In genomic region chr2:150662007-150662406, GRCm38 (mm10) we compare ENCODE assay signal across 26 mouse cellular contexts. TPM values are rescaled to one million over a fixed set of nuclear protein-coding genes. Genes with fewer than 3 reads are reported as not detected.
A peak's percentile ranks its signal among the peaks of the same experiment; 100 is the strongest.
DNase-seq lines count a peak whose midpoint lies in the region; ATAC-seq and TF ChIP-seq lines count a peak whose summit lies in the region.
"Had no signal": no experiment of that assay in that cellular context is flagged by ENCODE, and none has a peak within 500 bp of the region (broad histone marks: within the 10 kb centered on the region; RNA-seq: fewer than 3 reads in every experiment).

No protein-coding gene starts in this region.

- ATAC-seq in heart, embryonic 12.5 days (ENCODE audit: insufficient number of reproducible peaks, low FRiP score): no peak
- ATAC-seq in midbrain, postnatal 0 days (ENCODE audit: low FRiP score): no peak
- ATAC-seq in midbrain, embryonic 16.5 days: no peak
- ATAC-seq: forebrain, embryonic 14.5 days had no signal

- no peak for TF ChIP-seq EP300 in heart, adult 2 months (IDR thresholded peaks at IDR 0.05; ENCODE audit: insufficient read depth, low read depth, low read length)

- H3K27me3 ChIP-seq in heart, adult 2 months (ENCODE audit: control insufficient read depth, insufficient read depth, low read length): no peaks in the 10 kb centered on the region
- H3K27me3 ChIP-seq in heart, embryonic 12.5 days (replicated peaks): 0 out of 2 replicates have a peak, but pooled peaks cover 3% of the 10 kb centered on the region
- H3K27me3 ChIP-seq in midbrain, postnatal 0 days (ENCODE audit: insufficient read depth, low read length): no peaks in the 10 kb centered on the region
- H3K27me3 ChIP-seq in midbrain, embryonic 16.5 days (ENCODE audit: control insufficient read depth, insufficient read depth, low read depth, low read length): no peaks in the 10 kb centered on the region
- H3K27me3 ChIP-seq: embryonic facial prominence, embryonic 15.5 days had no signal

- TF ChIP-seq CTCF in heart, adult 2 months (IDR thresholded peaks at IDR 0.05): no peak
- no peak for TF ChIP-seq CTCF in layer of hippocampus, adult 2 months (conservative IDR thresholded peaks at IDR 0.05)
- no peak for TF ChIP-seq CTCF in midbrain, postnatal 0 days (IDR thresholded peaks at IDR 0.05)
- TF ChIP-seq CTCF in olfactory bulb, adult 2 months (IDR thresholded peaks at IDR 0.05; ENCODE audit: insufficient read depth, low read depth, low read length): no peak

- WGBS in heart, adult 2 months: 50% methylated on average over 2 of the region's 2 CpGs
- WGBS in heart, embryonic 12.5 days: 70% methylated on average over 2 of the region's 2 CpGs
- 59% methylated on average over 2 of the region's 2 CpGs for WGBS in midbrain, postnatal 0 days
- whole genome bisulfite sequencing in midbrain, embryonic 16.5 days: 78% methylated on average over 2 of the region's 2 CpGs
- 77% methylated on average over 2 of the region's 2 CpGs for WGBS in olfactory bulb, adult 2 months

- H3K9me3 ChIP-seq in heart, embryonic 12.5 days (replicated peaks): 0 out of 2 replicates have a peak, but pooled peaks cover 2% of the 10 kb centered on the region
- H3K9me3 ChIP-seq in midbrain, postnatal 0 days (ENCODE audit: low read length): no peaks in the 10 kb centered on the region
- H3K9me3 ChIP-seq in midbrain, embryonic 16.5 days (replicated peaks; ENCODE audit: control insufficient read depth, low read length, poor library complexity, severe bottlenecking): no peaks in the 10 kb centered on the region
- H3K9me3 ChIP-seq: embryonic facial prominence, embryonic 15.5 days; forebrain, embryonic 10.5 days; hindbrain, embryonic 10.5 days; hindbrain, embryonic 15.5 days had no signal

- TF ChIP-seq POLR2A in heart, adult 2 months (IDR thresholded peaks at IDR 0.05; ENCODE audit: insufficient read depth, low read depth, low read length): no peak
- TF ChIP-seq POLR2A in olfactory bulb, adult 2 months (IDR thresholded peaks at IDR 0.05; ENCODE audit: insufficient read depth, low read depth, low read length): no peak

- peaks cover 42% of the 10 kb centered on the region; the same call in 1 of the 2 replicates for H3K36me3 ChIP-seq in heart, adult 2 months (ENCODE audit: control insufficient read depth, insufficient read depth, low read length)
- H3K36me3 ChIP-seq in heart, embryonic 12.5 days: peaks cover 4% of the 10 kb centered on the region; the same call in 1 of the 2 replicates
- peaks cover 4% of the 10 kb centered on the region; the same call in 1 of the 2 replicates for H3K36me3 ChIP-seq in midbrain, postnatal 0 days (ENCODE audit: insufficient read depth, low read length)
- no peaks in the 10 kb centered on the region for H3K36me3 ChIP-seq in midbrain, embryonic 16.5 days (ENCODE audit: control insufficient read depth, insufficient read depth, low read length)
- H3K36me3 ChIP-seq: embryonic facial prominence, embryonic 15.5 days; forebrain, embryonic 10.5 days; hindbrain, embryonic 15.5 days had no signal

- no peaks in the 10 kb centered on the region; the same call in 1 of the 2 replicates for H3K79me2 ChIP-seq in heart, adult 2 months (replicated peaks; ENCODE audit: control insufficient read depth, insufficient read depth, low read length)

- H3K4me2 ChIP-seq in heart, embryonic 12.5 days: no peak overlapping the region
- no peak overlapping the region for H3K4me2 ChIP-seq in midbrain, postnatal 0 days (ENCODE audit: low read depth, low read length, poor library complexity, severe bottlenecking)
- H3K4me2 ChIP-seq in midbrain, embryonic 16.5 days (ENCODE audit: low read length): no peak overlapping the region
- H3K4me2 ChIP-seq: embryonic facial prominence, embryonic 15.5 days; heart, embryonic 11.5 days; hindbrain, embryonic 15.5 days had no signal

- intact Hi-C loops in heart, adult 2 months (cut with DNase I): loop anchor here (5.0 kb wide), 1 partner anchor 125 kb away; the partner anchor contains the start of gene Pygb

- H3K27ac ChIP-seq in heart, adult 2 months: peak overlapping the region; percentile 84
- no peak overlapping the region for H3K27ac ChIP-seq in heart, embryonic 12.5 days (ENCODE audit: poor library complexity, severe bottlenecking)
- peak overlapping the region; percentile 78 for H3K27ac ChIP-seq in layer of hippocampus, adult 2 months
- H3K27ac ChIP-seq in midbrain, postnatal 0 days (ENCODE audit: low read depth, low read length): 0 out of 2 replicates have a peak overlapping the region, but pooled peaks have one; percentile 28
- H3K27ac ChIP-seq in midbrain, embryonic 16.5 days (ENCODE audit: low read length): no peak overlapping the region
- peak overlapping the region; percentile 24; the same call in 1 of the 2 replicates for H3K27ac ChIP-seq in olfactory bulb, adult 2 months (ENCODE audit: insufficient read depth, low read depth, low read length)
- H3K27ac ChIP-seq: embryonic facial prominence, embryonic 15.5 days; forebrain, embryonic 10.5 days; hindbrain, embryonic 10.5 days had no signal

- no peak overlapping the region for H3K4me3 ChIP-seq in heart, adult 2 months
- no peak overlapping the region for H3K4me3 ChIP-seq in heart, embryonic 12.5 days
- H3K4me3 ChIP-seq in layer of hippocampus, adult 2 months: no peak overlapping the region
- no peak overlapping the region for H3K4me3 ChIP-seq in midbrain, postnatal 0 days (ENCODE audit: low read depth, low read length)
- H3K4me3 ChIP-seq in midbrain, embryonic 16.5 days (ENCODE audit: low read depth, low read length): no peak overlapping the region
- H3K4me3 ChIP-seq in olfactory bulb, adult 2 months (ENCODE audit: insufficient read depth, low read depth, low read length): no peak overlapping the region
- H3K4me3 ChIP-seq: embryonic facial prominence, embryonic 15.5 days; erythroblast, embryonic 14.5 days; forebrain, embryonic 10.5 days; hindbrain, embryonic 10.5 days; hindbrain, embryonic 15.5 days had no signal

- no peak for DNase-seq in heart, adult 2 months
- no peak for DNase-seq in layer of hippocampus, adult 2 months (ENCODE audit: low spot score in 2 of 2)
- no peak for DNase-seq in layer of hippocampus, adult 9-10 months (ENCODE audit: low spot score)
- DNase-seq in midbrain, postnatal 0 days (ENCODE audit: low spot score): no peak
- no peak for DNase-seq in thymus, adult 18-20 months
- DNase-seq: adrenal gland, adult 2 months; adrenal gland, postnatal 25 days; cerebellum, adult 11 months; cerebellum, adult 8-10 months; cerebellum, postnatal 14 days; embryo, embryonic 11 days; gastrocnemius, postnatal 25 days had no signal

- no peak overlapping the region for H3K9ac ChIP-seq in heart, adult 2 months (ENCODE audit: low read depth, low read length)
- H3K9ac ChIP-seq in heart, embryonic 12.5 days: no peak overlapping the region
- H3K9ac ChIP-seq in midbrain, postnatal 0 days (replicated peaks; ENCODE audit: low read length, poor library complexity, severe bottlenecking): no peak overlapping the region
- H3K9ac ChIP-seq in midbrain, embryonic 16.5 days (ENCODE audit: low read depth, low read length): no peak overlapping the region
- H3K9ac ChIP-seq: embryonic facial prominence, embryonic 15.5 days; hindbrain, embryonic 15.5 days had no signal

- peaks cover 16% of the 10 kb centered on the region for H3K4me1 ChIP-seq in heart, adult 2 months (ENCODE audit: control insufficient read depth, insufficient read depth, low read length)
- peaks cover 31% of the 10 kb centered on the region for H3K4me1 ChIP-seq in heart, embryonic 12.5 days (replicated peaks)
- H3K4me1 ChIP-seq in midbrain, postnatal 0 days (ENCODE audit: insufficient read depth, low read length): no peaks in the 10 kb centered on the region
- H3K4me1 ChIP-seq in midbrain, embryonic 16.5 days (ENCODE audit: control insufficient read depth, insufficient read depth, low read length): peaks cover 5% of the 10 kb centered on the region
- peaks cover 11% of the 10 kb centered on the region for H3K4me1 ChIP-seq in olfactory bulb, adult 2 months (ENCODE audit: control insufficient read depth, insufficient read depth, low read length)

RNA-seq across cellular contexts. Expression of gene Acss1, which starts 6.3 kb away (rescaled TPM):
- total RNA-seq in heart, adult 2 months (2021): 100 to 1,000 TPM; 256 to 332 TPM
- polyA plus RNA-seq in heart, adult 2 months (2012; rRNA removed): 301 and 494 TPM in 2 replicates
- polyA plus RNA-seq in heart, embryonic 12.5 days (2016; fragmentation: Nextera tagmentation; extraction: Ambion mirVana): 11.1 and 12.7 TPM in 2 replicates
- total RNA-seq in layer of hippocampus, adult 2 months (2021): 10 to 100 TPM; 26.4 to 26.8 TPM
- 22.7 and 26.1 TPM in 2 replicates for total RNA-seq in midbrain, postnatal 0 days (2014; rRNA removed)
- polyA plus RNA-seq in midbrain, postnatal 0 days (2015; fragmentation: Nextera tagmentation; extraction: Ambion mirVana): 14.5 and 16.4 TPM in 2 replicates
- polyA plus RNA-seq in midbrain, embryonic 16.5 days (2015; fragmentation: Nextera tagmentation; extraction: Ambion mirVana): 15.6 and 20.5 TPM in 2 replicates
- not detected in 2 replicates for polyA plus RNA-seq in olfactory bulb, adult 2 months (2012; ENCODE audit: insufficient read depth, insufficient read length, low replicate concordance, missing spikeins)

RNA-seq across cellular contexts. Expression of gene Vsx1, which starts 27.2 kb away (rescaled TPM):
- total RNA-seq in heart, adult 2 months (2021): under 1 TPM; 0.10 to 0.14 TPM
- not detected in 2 replicates for polyA plus RNA-seq in heart, adult 2 months (2012; rRNA removed)
- not detected in 2 replicates for polyA plus RNA-seq in heart, embryonic 12.5 days (2016; fragmentation: Nextera tagmentation; extraction: Ambion mirVana)
- total RNA-seq in layer of hippocampus, adult 2 months (2021): under 1 TPM in 1 of 2 experiments, not detected in 1; 0.12 TPM
- 0.14 TPM in 1 of 2 replicates, not detected in the other for total RNA-seq in midbrain, postnatal 0 days (2014; rRNA removed)
- 0.07 and 0.11 TPM in 2 replicates for polyA plus RNA-seq in midbrain, postnatal 0 days (2015; fragmentation: Nextera tagmentation; extraction: Ambion mirVana)
- 0.06 and 0.07 TPM in 2 replicates for polyA plus RNA-seq in midbrain, embryonic 16.5 days (2015; fragmentation: Nextera tagmentation; extraction: Ambion mirVana)
- not detected in 2 replicates for polyA plus RNA-seq in olfactory bulb, adult 2 months (2012; ENCODE audit: insufficient read depth, insufficient read length, low replicate concordance, missing spikeins)
- total RNA-seq: adrenal gland, adult 2 months; adrenal gland, postnatal 25 days; common myeloid progenitor, adult 5-6 weeks; gastrocnemius, postnatal 25 days; granulocyte monocyte progenitor cell, adult 5-6 weeks had no signal
- polyA plus RNA-seq: adrenal gland, adult 2 months; embryonic facial prominence, embryonic 11.5 days; erythroblast, embryonic 14.5 days; heart, embryonic 11.5 days; heart, embryonic 16.5 days had no signal

RNA-seq across cellular contexts. Expression of gene Apmap, which starts 53.6 kb away (rescaled TPM):
- total RNA-seq in heart, adult 2 months (2021): 10 to 100 TPM; 52.6 to 56.9 TPM
- polyA plus RNA-seq in heart, adult 2 months (2012; rRNA removed): 37.5 and 59.4 TPM in 2 replicates
- 29.3 and 32.5 TPM in 2 replicates for polyA plus RNA-seq in heart, embryonic 12.5 days (2016; fragmentation: Nextera tagmentation; extraction: Ambion mirVana)
- total RNA-seq in layer of hippocampus, adult 2 months (2021): 10 to 100 TPM; 56.7 to 57.2 TPM
- total RNA-seq in midbrain, postnatal 0 days (2014; rRNA removed): 33.1 and 34.6 TPM in 2 replicates
- 50.3 and 52.2 TPM in 2 replicates for polyA plus RNA-seq in midbrain, postnatal 0 days (2015; fragmentation: Nextera tagmentation; extraction: Ambion mirVana)
- 37.3 and 38.3 TPM in 2 replicates for polyA plus RNA-seq in midbrain, embryonic 16.5 days (2015; fragmentation: Nextera tagmentation; extraction: Ambion mirVana)
- not detected in 2 replicates for polyA plus RNA-seq in olfactory bulb, adult 2 months (2012; ENCODE audit: insufficient read depth, insufficient read length, low replicate concordance, missing spikeins)

Comparison
In these comparisons a context has a peak if more than half of its experiments do, and no peak if none do; other contexts are left out.
1. H3K27ac ChIP-seq: peak in heart, adult 2 months (single experiment), layer of hippocampus, adult 2 months (single experiment), midbrain, postnatal 0 days (single experiment) and olfactory bulb, adult 2 months (single experiment); none in heart, embryonic 12.5 days (single experiment) and midbrain, embryonic 16.5 days (single experiment).
2. RNA of gene Acss1, which starts 6.3 kb away (polyA plus RNA-seq): 301 to 494 TPM in heart, adult 2 months; not detected in olfactory bulb, adult 2 months, 15.6 to 20.5 TPM in midbrain, embryonic 16.5 days, 14.5 to 16.4 TPM in midbrain, postnatal 0 days and 11.1 to 12.7 TPM in heart, embryonic 12.5 days; every median in the first group is over 10 times any median in the second.
3. RNA of gene Apmap, which starts 53.6 kb away (polyA plus RNA-seq): 50.3 to 52.2 TPM in midbrain, postnatal 0 days, 37.3 to 38.3 TPM in midbrain, embryonic 16.5 days, 37.5 to 59.4 TPM in heart, adult 2 months and 29.3 to 32.5 TPM in heart, embryonic 12.5 days; not detected in olfactory bulb, adult 2 months; every median in the first group is over 10 times any median in the second.